Mouse (Mus musculus): Measurements from ENCODE around the gene Tgm1. TPM values are rescaled to one million over a fixed set of nuclear protein-coding genes. Genes with fewer than 3 reads are reported as not detected.

The Tgm1 gene
- total RNA-seq, 2 experiments from 2014 or later = not detected

DNA sequence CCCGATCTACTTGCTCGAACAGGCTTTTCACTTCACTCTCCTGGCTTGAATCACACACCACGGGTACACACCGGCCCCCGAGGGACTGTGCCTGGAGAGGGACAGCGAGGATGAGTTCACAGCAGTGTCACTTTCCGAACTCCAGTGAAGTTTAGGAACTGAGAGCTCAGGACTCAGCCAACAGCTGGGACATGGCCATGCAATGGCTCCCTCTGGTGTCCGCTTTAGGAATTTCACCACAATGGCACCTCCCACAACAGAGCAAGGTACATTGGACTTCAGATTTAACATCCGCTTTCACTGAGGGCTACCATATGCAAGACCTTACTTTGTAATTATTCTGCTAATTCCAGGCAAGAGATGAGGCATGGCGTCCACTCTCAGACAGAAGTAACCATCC lies 30.0 kb upstream of the Tgm1 start:
- intact Hi-C loops (cut with DNase I) = loop anchor here (1.0 to 2.0 kb wide), 2 partner anchors 21 to 61 kb away; partner anchors contain the start of gene Rabggta
- Histone ChIP-seq H3K27ac (no peak overlapping the region), H3K4me3 (no peak overlapping the region)
- peak; percentile 84 to 90 for DNase-seq (ENCODE audit: extremely low spot score in 1 of 2, low spot score in 2 of 2)
- peak; percentile 98 for TF ChIP-seq CTCF (IDR thresholded peaks at IDR 0.05)

DNA sequence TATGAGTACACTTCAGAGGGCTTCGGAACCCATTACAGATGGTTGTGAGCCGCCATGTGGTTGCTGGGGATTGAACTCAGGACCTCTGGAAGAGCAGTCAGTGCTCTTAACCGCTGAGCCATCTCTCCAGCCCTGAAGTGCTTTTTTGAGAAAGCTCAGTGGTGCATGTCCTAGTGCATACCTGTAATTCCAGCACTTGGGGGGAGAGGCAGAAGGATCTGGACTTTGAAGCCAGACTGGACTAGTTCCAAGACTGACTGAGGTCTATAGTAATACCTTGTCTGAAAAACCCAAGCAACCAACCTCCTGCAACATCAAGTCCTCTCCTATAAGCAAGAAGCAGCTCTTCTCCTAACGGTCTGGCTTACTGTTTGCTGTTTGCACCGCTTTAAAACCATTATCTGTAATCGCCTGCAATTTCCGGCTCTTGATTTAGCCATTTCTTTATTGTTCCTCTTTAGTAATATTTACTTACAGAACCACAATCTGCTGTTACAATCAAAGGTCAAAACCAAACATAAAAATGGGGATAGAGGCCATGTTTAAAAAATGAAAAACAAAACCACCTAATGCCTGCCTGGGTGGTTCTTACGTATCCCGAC lies 23.5 kb upstream of the Tgm1 start:
- H3K4me3 ChIP-seq = no peak overlapping the region
- no peak overlapping the region for H3K27ac ChIP-seq
- TF ChIP-seq CTCF (IDR thresholded peaks at IDR 0.05) = no peak
- DNase-seq (ENCODE audit: extremely low spot score in 1 of 2, low spot score in 2 of 2) = no peak
- intact Hi-C loops (cut with DNase I) = no loop called here

DNA sequence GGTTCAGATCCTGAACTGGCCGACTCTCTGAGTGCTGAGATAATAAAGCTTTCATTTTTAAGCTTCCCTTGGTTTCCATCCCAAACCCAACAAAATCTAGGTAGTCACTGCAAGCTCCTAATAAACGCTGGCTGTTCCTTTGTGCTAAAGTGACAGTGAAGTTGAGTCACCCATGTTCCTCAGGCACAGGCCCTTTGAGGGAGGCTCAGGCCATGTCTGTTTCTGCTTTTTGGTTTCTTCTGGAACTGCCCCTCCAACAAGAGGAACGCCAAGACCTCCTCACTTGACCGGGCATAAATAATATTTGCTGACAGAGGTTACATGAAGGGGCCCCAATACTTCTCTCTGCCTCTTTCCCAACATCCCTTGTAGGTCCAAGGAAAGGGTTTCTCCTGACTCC lies 22.0 kb upstream of the Tgm1 start:
- Histone ChIP-seq H3K4me3 (no peak overlapping the region), H3K27ac (no peak overlapping the region)
- no peak for TF ChIP-seq CTCF (IDR thresholded peaks at IDR 0.05)
- no peak for DNase-seq (ENCODE audit: extremely low spot score in 1 of 2, low spot score in 2 of 2)
- intact Hi-C loops (cut with DNase I) = no loop called here

DNA sequence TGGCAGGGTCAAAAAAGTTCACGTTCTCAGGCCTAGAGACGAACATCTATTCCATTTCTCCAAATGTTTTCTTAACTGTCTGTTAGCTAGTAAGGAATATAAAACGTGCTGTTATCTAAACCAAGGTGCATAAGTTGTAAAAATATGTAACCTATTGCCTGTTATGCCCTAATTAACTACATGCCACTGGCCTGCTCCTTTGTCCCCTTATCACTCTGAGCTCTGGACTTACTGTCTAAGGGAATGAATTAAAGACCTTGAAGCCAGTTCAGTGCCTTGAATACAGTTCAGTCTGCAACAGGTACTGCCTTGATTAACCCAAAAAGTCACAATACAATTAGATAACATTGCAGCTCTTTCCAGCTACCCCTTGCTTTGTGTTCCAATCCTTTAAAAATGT lies 21.6 kb upstream of the Tgm1 start:
- intact Hi-C loops (cut with DNase I) = no loop called here
- no peak for DNase-seq (ENCODE audit: extremely low spot score in 1 of 2, low spot score in 2 of 2)
- no peak overlapping the region for H3K27ac ChIP-seq

DNA sequence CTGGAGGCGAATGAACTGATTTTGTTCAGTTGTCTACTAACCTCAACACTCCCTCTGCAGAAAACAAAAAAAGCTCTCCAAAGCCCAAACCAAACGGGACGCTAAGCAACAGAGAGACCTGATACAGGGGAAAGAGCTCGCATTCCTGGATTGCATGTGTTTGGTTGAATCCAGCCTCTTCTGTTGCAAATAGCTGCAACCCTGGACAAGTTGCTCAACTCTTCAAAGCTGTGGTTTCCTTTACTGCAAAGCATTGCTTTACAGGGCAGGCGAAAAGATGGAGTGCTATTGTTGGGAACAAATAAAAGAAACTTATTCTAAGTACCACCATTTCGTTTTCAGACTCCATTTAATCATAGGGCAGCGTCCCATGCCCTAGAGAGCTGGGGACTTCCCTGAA lies 21.1 kb upstream of the Tgm1 start:
- no peak for TF ChIP-seq CTCF (IDR thresholded peaks at IDR 0.05)
- H3K4me3 ChIP-seq = no peak overlapping the region
- no peak overlapping the region for H3K27ac ChIP-seq
- DNase-seq (ENCODE audit: extremely low spot score in 1 of 2, low spot score in 2 of 2) = no peak
- intact Hi-C loops (cut with DNase I) = no loop called here

More for the DNA sequence above, 21.6 kb upstream of the Tgm1 start:
- no peak overlapping the region for H3K4me3 ChIP-seq
- TF ChIP-seq CTCF (IDR thresholded peaks at IDR 0.05) = no peak

DNA sequence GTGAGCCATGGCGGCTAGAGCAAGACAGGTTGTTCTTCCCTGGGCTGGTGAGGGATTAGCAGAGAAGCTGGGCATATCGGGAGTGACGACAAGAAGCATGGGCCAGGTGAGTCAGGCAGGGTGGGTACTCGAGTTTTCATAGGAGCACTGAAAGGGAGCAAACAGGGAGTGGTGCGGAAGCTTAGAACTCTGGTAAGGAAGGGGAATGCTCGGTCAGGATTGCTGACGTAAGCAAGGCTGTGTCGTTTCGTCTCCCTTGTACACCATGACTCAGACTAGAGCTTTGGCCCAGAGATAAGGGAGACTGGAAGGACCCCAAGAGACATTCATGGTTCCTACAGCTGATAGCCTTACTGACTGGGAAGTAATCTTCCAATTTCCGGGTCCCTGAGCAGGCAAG lies 20.2 kb upstream of the Tgm1 start:
- Histone ChIP-seq H3K4me3 (no peak overlapping the region), H3K27ac (no peak overlapping the region)
- TF ChIP-seq CTCF (IDR thresholded peaks at IDR 0.05) = no peak
- DNase-seq (ENCODE audit: extremely low spot score in 1 of 2, low spot score in 2 of 2) = no peak
- intact Hi-C loops (cut with DNase I) = no loop called here

DNA sequence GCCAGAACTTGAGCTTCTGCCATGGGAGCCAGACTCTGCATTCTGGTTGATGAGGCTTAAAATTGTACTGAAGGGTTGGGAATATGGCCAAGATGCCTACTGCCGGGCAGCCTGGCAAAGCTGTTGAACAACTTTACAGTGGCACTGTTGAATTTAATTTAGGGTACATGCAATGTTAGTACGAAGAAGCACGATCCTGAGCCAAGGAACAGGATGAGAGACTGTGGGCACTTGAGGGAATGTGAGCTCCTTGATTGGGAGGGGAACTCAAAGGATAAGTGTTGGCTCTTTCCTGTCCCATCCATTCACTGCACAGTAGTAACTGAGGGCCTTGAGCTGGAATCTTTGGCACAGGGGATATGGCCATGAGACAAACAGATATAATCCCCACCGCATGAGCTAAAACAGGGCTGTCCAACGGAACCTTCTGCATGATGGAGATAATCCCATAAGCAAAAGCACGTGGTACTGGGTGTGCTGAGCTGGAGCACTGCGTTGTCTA lies 16.9 kb upstream of the Tgm1 start:
- Histone ChIP-seq H3K27ac (no peak overlapping the region; the same call in 1 of the 2 replicates), H3K4me3 (no peak overlapping the region)
- no peak for DNase-seq (ENCODE audit: extremely low spot score in 1 of 2, low spot score in 2 of 2)
- TF ChIP-seq CTCF (IDR thresholded peaks at IDR 0.05) = no peak
- intact Hi-C loops (cut with DNase I) = no loop called here

DNA sequence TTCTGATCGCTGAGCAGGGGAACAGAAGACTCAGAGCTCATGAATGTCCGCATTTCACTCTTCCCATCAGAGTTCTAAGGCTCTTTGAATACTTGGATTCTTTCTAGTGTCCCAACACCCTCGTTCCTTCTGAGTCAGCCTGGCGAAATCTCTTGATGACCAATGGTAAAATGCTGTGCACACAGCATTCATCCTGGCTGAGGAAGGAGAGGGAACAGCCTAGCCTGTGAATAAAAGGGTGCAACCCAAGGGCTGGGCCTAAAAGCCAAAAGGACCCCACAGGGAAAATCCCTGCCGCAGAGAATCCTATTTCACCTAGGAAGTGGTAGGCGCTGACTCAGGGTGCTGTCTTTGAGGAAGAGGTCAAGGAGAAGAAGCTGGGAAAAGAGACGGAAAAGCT lies 16.4 kb upstream of the Tgm1 start:
- intact Hi-C loops (cut with DNase I) = no loop called here

DNA sequence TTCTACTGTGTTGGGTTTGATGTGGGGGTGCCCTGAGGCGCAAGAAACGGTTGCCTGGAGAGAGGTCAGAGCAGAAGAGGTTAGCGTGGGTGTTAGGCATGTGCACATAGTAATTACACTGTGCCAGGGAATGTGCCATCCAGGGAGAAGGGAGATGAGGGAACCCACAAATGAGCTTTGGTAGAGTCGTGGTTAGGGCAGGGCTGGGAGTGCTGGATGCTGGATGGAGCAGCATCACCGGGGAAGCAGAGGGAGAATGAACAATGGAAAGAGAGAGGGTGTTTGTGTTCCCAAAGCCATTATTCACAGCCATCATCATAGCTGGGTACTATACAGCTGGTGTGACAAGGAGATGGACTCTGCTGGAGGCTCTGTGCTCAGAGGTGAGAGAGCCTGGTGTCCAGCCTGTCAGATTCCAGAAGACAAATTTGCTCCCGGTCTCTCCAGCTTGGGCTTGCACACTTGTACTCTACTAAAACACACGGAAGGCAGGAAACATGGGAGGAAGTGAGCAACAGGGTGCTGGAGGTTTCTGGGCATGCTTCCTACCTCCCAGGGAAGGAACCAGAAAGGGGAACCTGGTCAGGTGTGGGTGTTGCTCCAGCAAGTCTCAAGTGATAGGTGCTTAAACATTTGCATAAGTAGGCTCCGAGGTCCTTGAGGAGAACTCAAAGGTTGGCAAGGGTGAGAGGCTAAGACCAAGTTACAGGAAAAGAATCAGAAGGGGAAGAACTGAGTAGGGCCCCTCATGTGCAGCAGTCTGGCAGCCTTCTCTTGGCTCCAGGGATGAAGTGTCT lies 14.4 kb upstream of the Tgm1 start:
- no peak for TF ChIP-seq CTCF (IDR thresholded peaks at IDR 0.05)
- no peak overlapping the region for H3K4me3 ChIP-seq
- intact Hi-C loops (cut with DNase I) = no loop called here
- no peak for DNase-seq (ENCODE audit: extremely low spot score in 1 of 2, low spot score in 2 of 2)
- no peak overlapping the region for H3K27ac ChIP-seq

More for the DNA sequence above, 16.4 kb upstream of the Tgm1 start:
- no peak for DNase-seq (ENCODE audit: extremely low spot score in 1 of 2, low spot score in 2 of 2)
- Histone ChIP-seq H3K4me3 (no peak overlapping the region), H3K27ac (peak overlapping the region; percentile 20; the same call in 1 of the 2 replicates)
- TF ChIP-seq CTCF (IDR thresholded peaks at IDR 0.05) = no peak

DNA sequence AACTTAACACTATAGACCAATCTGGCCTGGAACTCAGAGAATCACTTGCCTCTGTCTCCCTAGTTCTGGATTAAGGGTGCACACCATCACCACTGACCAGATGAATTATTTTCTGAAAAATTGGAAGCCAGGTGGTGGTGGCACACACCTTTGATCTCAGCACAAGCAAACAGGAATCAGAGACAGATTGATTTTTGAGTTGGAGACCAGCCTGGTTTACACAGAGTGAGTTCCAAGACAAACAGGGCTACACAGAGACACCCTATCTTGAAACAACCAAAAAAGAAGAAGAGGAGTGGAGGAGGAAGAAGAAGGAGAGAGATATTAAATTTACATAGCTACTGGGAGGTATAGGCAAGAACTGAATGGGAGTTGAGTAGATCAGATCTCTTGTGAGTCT lies 12.5 kb upstream of the Tgm1 start:
- Histone ChIP-seq H3K27ac (no peak overlapping the region), H3K4me3 (no peak overlapping the region)
- intact Hi-C loops (cut with DNase I) = no loop called here
- no peak for DNase-seq (ENCODE audit: extremely low spot score in 1 of 2, low spot score in 2 of 2)
- TF ChIP-seq CTCF (IDR thresholded peaks at IDR 0.05) = no peak

DNA sequence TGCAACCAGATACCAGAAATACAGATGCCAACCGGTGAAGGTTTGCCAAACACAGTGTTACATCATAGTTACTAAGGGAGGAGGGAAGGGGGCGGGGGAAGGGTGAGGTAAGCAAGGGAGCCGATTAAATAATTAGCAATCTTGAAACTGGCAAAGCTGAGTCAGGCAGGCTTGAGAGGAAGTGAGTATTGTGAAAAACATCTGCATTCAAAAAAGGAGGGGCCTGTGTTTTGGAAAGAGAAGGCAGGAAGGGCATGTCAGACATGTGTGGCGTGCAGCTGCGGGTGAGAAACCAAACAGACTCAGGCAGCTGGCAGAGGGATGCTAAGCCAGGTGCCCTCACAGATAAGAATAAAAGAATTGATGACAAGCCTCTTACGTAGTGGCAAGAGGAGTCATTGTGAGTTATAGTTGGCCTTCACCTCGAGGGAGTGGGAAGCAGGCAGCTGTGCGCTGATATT lies 10.7 kb upstream of the Tgm1 start:
- TF ChIP-seq CTCF (IDR thresholded peaks at IDR 0.05) = no peak
- H3K4me3 ChIP-seq = no peak overlapping the region
- intact Hi-C loops (cut with DNase I) = no loop called here
- DNase-seq (ENCODE audit: extremely low spot score in 1 of 2, low spot score in 2 of 2) = no peak
- H3K27ac ChIP-seq = no peak overlapping the region

DNA sequence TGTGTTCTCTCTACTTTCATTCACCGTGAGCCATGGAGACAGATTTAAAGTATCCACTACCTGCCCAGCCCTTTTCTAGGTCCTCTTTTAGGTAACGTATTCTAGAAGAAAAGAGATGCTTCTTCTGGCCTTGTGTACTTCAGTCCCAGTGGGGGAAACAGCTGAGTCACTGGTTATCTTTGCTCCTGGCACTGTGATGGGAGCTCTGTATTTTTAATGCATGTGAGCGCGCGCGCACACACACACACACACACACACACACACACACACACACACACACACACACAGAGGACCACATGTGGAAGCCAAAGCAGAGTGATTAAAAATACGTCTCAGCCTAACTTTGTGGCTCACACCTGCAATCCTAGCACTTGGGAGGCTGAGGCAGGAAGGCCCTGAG lies 9.7 kb upstream of the Tgm1 start:
- no peak for TF ChIP-seq CTCF (IDR thresholded peaks at IDR 0.05)
- intact Hi-C loops (cut with DNase I) = loop anchor here (2.0 kb wide), 2 partner anchors 21 to 43 kb away; partner anchors contain the start of genes Dhrs1, Nop9 and Tinf2

More for the DNA sequence above, 9.7 kb upstream of the Tgm1 start:
- no peak for DNase-seq (ENCODE audit: extremely low spot score in 1 of 2, low spot score in 2 of 2)
- no peak overlapping the region for H3K27ac ChIP-seq
- H3K4me3 ChIP-seq = no peak overlapping the region

Measured in left cerebral cortex, adult 2 months (tissue).